Mouse (Mus musculus) adipose tissue, adult 10 weeks (tissue): Measurements from ENCODE around the gene Olfr619. TPM values are rescaled to one million over a fixed set of nuclear protein-coding genes. Genes with fewer than 3 reads are reported as not detected.

Experiments used
- polyA plus RNA-seq: library from polyadenylated mRNA; stranded (reverse); fragments of 350-450 nt; fragmentation: Illumina TruSeq; extraction: RNeasy Lipid Tissue Mini Kit (QIAGEN cat#74804); gene quantifications from one replicate; pipeline ENCODE4 v1.2.3, GENCODE M21; 2014; ENCODE audit warnings: low read depth, low replicate concordance

The Olfr619 gene
- polyA plus RNA-seq, result not detected

GRCm38 (mm10) chr7:103600275-103600674 lies at the start of gene Olfr619:
Gene Olfr619 (plus strand): TSS chr7:103600575.

GRCm38 (mm10) chr7:103555779-103556178 lies 44.6 kb upstream of the Olfr619 start, which contains the start of gene Olfr615:
Gene Olfr615 (plus strand): TSS chr7:103556079.

GRCm38 (mm10) chr7:103569043-103569442 lies 31.3 kb upstream of the Olfr619 start, which contains the start of gene Olfr616:
Gene Olfr616 (minus strand): TSS chr7:103569143.

GRCm38 (mm10) chr7:103572761-103573160 lies 27.6 kb upstream of the Olfr619 start, which contains the start of gene Olfr617:
Gene Olfr617 (plus strand): TSS chr7:103573061.

GRCm38 (mm10) chr7:103589803-103590202 lies 10.6 kb upstream of the Olfr619 start, which contains the start of gene Olfr618:
Gene Olfr618 (plus strand): TSS chr7:103590103.

GRCm38 (mm10) chr7:103612434-103612833 lies 12.1 kb downstream of the Olfr619 start, which contains the start of gene Olfr620:
Gene Olfr620 (minus strand): TSS chr7:103612534.

GRCm38 (mm10) chr7:103642602-103643001 lies 42.2 kb downstream of the Olfr619 start, which contains the start of gene Olfr622:
Gene Olfr622 (minus strand): TSS chr7:103642702.

Other genes starting within 250 kb of the Olfr619 start
- gene Olfr601, start 237.9 kb upstream of the Olfr619 start, polyA plus RNA-seq, result not detected
- not detected for gene Olfr603, start 214.4 kb upstream of the Olfr619 start, polyA plus RNA-seq
- gene Usp17lc, start 185.5 kb upstream of the Olfr619 start, polyA plus RNA-seq, result not detected
- not detected for gene Olfr605, start 155.1 kb upstream of the Olfr619 start, polyA plus RNA-seq
- not detected for gene Olfr606, start 151.5 kb upstream of the Olfr619 start, polyA plus RNA-seq
- gene Olfr607, start 136.4 kb upstream of the Olfr619 start, polyA plus RNA-seq, result not detected
- gene Olfr608, start 130.7 kb upstream of the Olfr619 start, polyA plus RNA-seq, result not detected
- not detected for gene Olfr609, start 102.5 kb upstream of the Olfr619 start, polyA plus RNA-seq
- not detected for gene Olfr610, start 88.5 kb upstream of the Olfr619 start, polyA plus RNA-seq
- gene Olfr611, start 79.7 kb upstream of the Olfr619 start, polyA plus RNA-seq, result not detected
- not detected for gene Olfr612, start 57.9 kb upstream of the Olfr619 start, polyA plus RNA-seq
- gene Olfr613, start 52.5 kb upstream of the Olfr619 start, polyA plus RNA-seq, result not detected
- gene Olfr615, start 44.5 kb upstream of the Olfr619 start, polyA plus RNA-seq, result not detected
- gene Olfr616, start 31.4 kb upstream of the Olfr619 start, polyA plus RNA-seq, result not detected
- gene Olfr617, start 27.5 kb upstream of the Olfr619 start, polyA plus RNA-seq, result not detected
- gene Olfr618, start 10.5 kb upstream of the Olfr619 start, polyA plus RNA-seq, result not detected
- gene Olfr620, start 12.0 kb downstream of the Olfr619 start, polyA plus RNA-seq, result not detected
- not detected for gene Olfr622, start 42.1 kb downstream of the Olfr619 start, polyA plus RNA-seq
- gene Olfr623, start 63.1 kb downstream of the Olfr619 start, polyA plus RNA-seq, result not detected
- gene Olfr624, start 70.6 kb downstream of the Olfr619 start, polyA plus RNA-seq, result 0.11 TPM
- not detected for gene Olfr625-ps1, start 82.1 kb downstream of the Olfr619 start, polyA plus RNA-seq
- gene Olfr243, start 114.1 kb downstream of the Olfr619 start, polyA plus RNA-seq, result not detected
- not detected for gene Olfr628, start 129.8 kb downstream of the Olfr619 start, polyA plus RNA-seq
- not detected for gene Olfr629, start 144.4 kb downstream of the Olfr619 start, polyA plus RNA-seq
- not detected for gene Olfr630, start 156.8 kb downstream of the Olfr619 start, polyA plus RNA-seq
- gene Olfr69, start 171.0 kb downstream of the Olfr619 start, polyA plus RNA-seq, result not detected
- gene Olfr68, start 179.1 kb downstream of the Olfr619 start, polyA plus RNA-seq, result not detected
- gene Olfr67, start 191.2 kb downstream of the Olfr619 start, polyA plus RNA-seq, result not detected
- gene Hbb-bt, start 213.4 kb downstream of the Olfr619 start, polyA plus RNA-seq, result 353 TPM
- 2,394 TPM for gene Hbb-bs, start 227.5 kb downstream of the Olfr619 start, polyA plus RNA-seq
- gene Hbb-bh2, start 239.9 kb downstream of the Olfr619 start, polyA plus RNA-seq, result not detected
- not detected for gene Hbb-bh1, start 242.6 kb downstream of the Olfr619 start, polyA plus RNA-seq